Mouse (Mus musculus): ENCODE measurements at regions not wholly inside any gene's neighbourhood (a gene's known extent, or its start where the extent isn't known, plus 50 kb on each side); places are given as distances from the start of the nearest gene placed in this dataset.

DNA sequence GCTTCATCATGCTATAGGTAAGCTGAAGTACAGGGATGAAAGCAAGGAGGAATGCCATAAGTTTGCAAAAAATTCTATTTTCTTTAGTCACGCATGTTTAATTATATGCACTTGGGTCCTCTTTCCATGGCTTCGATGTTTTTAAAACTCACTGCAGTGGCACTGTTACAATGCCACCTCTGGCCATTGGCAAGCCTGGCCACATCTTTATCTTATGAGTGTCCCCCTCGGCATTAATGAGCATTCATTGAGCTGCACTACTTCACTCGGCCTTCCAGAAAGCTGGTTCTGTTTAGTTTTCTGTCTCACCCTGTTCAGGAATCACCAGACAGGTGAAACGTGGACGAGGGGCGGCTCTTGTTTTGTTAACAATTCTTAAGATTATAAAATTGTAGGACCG, 79.7 kb upstream of the Dnajc24 start:
- no peak for DNase-seq

DNA sequence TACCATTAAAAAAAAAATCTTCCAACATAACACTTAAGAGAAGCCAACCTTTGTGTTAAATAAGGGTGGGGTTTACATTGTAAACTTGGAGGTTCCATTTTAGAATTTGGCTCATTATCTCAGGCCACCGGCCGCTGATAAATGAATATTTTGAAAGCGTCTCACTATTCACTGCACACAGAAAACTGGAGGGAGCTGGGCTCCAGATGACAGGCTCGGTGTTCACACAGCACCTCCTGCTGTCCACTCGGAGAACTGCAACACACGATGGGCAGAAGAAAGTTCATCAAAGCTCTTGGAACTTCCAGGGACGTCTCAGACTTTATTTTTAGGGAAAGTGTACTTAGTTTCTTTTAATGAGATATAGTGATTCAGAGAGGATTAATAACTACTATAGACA, 78.6 kb upstream of the Dnajc24 start:
- DNase-seq, result peak; percentile 46

DNA sequence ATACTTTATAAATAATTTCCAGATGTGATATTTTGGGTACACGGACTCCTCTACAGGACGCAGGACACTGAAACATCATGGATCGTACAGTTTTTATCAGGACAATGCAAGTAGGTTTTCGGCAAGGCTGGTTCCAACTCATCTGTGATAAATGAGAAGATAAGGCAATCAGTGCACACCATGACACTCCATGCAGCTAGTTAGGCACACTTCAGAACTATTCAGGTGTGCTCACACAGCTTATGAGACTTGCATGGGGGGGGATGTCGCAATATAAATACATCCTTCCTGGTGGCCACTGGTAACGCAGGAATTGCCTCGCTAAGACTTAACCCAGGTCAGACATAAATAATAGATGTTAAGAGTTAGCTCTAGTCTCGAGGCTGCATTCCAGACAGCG, 77.3 kb upstream of the Dnajc24 start:
- DNase-seq, result no peak

DNA sequence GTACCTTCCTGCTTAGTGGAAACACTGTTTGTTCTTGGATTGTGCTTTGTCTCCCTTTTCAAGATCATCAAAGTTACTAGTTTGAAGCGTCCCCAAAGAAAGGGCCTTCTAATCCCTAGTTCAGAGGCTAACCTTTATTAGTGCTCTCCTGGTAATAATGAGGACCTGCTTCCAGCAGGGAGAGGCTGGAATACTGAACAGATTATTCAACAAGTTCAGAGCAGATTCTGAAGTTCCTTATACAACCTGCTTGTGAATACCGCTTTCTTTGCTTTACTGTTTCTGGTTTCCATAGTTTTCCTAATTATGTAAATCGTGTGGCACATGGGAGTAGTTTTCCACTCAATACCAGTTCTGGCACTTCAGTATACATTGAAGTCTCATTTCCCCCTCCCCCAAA, 75.2 kb upstream of the Dnajc24 start:
- no peak for DNase-seq

DNA sequence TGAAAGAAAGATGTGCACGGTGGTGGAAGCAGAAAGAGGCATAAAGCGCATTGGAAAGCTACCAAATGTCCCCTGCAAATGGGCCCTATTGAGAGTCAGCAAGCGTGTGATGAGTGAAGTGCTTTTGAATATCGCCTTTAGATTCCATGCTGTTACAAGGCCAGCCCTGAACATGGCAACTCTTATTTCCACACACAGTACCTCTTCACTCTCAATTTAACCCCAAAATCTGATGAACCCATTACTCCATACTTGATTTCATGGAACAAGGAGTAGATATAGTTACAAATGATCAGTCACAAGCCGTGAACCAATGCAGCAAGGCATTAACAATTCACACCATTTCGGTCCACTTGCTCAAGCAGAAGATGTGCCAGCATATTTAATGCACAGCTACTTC, 71.1 kb upstream of the Dnajc24 start:
- DNase-seq, result no peak

DNA sequence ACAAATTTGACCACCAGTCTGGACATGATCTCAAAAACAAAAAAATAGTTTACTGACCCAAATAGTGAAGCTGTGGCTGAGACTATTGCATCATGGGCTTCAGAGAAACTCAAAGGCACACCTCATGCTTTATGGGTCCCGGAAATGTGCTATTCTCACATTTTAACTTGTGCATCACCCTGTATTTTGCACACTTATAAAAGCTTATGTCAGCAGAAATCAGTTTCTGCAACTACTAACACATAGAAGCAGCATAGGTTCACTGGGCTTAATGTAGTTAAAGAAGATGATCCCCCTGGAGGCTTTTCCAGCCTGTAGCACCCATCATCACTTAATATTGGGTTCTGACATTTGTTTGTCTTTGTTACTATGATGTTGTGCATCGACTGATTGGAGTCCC, 61.0 kb upstream of the Dnajc24 start:
- no peak for DNase-seq

All from right cerebral cortex, postnatal 25 days (tissue).